Mouse (Mus musculus) lung, postnatal 14 days (tissue): ENCODE measurements around the gene Apoc4.

Source experiments
- DNase-seq: peaks from one replicate; pipeline ENCODE4 v3.0.0; 2021

Apoc4 gene

GRCm38 (mm10) chr7:19681202-19681694 is at the start of gene Apoc4, which contains the start of gene Gm44805:
Gene Apoc4 (minus strand): TSS chr7:19681479.
Gene Gm44805 (minus strand): TSS chr7:19681423.
- DNase-seq = no peak

GRCm38 (mm10) chr7:19726541-19726940 is 45.3 kb upstream of the Apoc4 start:
- no peak for DNase-seq

DNA sequence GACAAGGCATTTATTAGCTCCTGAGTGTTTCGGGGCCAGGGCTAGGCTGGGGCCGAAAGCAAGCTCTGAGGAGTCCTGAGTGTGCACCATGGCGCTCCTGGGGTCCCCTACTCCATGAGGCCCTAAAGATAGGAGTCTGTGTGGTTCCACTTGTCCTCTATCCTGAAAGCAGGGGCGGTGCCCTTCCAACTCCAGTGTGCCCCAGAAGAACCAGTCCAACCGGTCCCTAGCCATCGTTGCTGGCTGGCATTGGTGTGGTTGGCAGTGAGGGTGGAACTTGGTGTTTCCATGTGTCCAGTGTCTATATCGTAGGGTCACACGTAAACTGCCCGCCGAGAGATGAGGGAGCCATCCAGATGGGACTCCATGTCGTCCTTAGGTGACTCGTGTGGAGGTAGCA is 42.9 kb upstream of the Apoc4 start:
- DNase-seq = peak; percentile 61

GRCm38 (mm10) chr7:19722754-19723195 is 41.5 kb upstream of the Apoc4 start:
- peak; percentile 69 for DNase-seq

- no peak for DNase-seq
Observed at GRCm38 (mm10) chr7:19719200-19719599, 37.9 kb upstream of the Apoc4 start.

DNA sequence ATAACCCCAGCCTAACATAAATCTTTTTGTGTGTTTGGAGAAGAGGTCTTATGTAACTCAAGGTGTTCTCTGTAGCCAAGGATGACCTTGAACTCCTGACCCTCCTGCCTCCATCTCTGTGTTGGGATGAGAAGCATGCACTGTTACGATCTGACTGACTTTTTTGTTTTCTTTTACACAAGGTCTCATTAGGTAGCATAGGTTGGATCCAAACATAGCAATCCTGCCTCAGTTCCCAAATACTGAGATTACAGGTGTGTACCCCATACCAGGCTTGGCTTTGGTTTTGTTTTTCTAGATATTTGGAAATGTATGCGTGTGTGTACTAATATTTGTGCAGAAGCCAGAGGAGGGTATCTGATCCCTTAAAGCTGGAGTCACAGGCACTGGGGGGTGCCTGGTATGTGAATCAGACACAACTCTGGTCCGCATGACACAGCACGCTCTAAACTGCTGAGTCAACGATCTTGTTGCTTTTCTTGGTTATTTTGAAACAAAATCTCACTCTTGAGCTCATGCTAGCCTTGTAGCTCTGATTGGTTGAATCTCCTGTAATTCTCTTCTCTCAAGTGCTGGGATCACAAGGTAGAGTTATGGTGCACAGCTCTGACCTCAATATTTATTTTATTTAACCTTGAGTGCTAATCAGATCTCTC is 37.1 kb upstream of the Apoc4 start:
- DNase-seq = no peak

GRCm38 (mm10) chr7:19717346-19717745 is 36.1 kb upstream of the Apoc4 start:
- DNase-seq = no peak

DNA sequence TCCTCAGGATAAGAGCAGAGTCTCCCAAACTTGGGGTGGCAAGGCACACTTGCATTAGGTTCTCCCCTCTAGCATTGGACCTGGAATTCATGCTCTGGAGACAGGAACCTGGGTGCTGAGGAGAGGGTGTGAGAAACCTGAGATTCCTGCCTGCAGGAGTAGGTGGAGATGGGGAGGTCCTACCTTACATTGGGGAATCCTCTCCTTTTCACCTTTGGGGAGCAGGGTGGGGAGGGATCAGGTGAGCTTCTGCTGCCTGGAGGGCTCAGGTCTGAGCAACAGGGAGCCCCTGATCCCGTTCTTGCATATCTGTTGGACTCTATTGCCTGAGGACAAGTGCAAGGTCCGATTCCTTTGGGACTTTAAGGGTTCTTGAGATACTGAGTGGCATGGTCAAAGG is 35.5 kb upstream of the Apoc4 start:
- DNase-seq = no peak

GRCm38 (mm10) chr7:19716055-19716682 is 34.9 kb upstream of the Apoc4 start:
- DNase-seq = no peak

DNA sequence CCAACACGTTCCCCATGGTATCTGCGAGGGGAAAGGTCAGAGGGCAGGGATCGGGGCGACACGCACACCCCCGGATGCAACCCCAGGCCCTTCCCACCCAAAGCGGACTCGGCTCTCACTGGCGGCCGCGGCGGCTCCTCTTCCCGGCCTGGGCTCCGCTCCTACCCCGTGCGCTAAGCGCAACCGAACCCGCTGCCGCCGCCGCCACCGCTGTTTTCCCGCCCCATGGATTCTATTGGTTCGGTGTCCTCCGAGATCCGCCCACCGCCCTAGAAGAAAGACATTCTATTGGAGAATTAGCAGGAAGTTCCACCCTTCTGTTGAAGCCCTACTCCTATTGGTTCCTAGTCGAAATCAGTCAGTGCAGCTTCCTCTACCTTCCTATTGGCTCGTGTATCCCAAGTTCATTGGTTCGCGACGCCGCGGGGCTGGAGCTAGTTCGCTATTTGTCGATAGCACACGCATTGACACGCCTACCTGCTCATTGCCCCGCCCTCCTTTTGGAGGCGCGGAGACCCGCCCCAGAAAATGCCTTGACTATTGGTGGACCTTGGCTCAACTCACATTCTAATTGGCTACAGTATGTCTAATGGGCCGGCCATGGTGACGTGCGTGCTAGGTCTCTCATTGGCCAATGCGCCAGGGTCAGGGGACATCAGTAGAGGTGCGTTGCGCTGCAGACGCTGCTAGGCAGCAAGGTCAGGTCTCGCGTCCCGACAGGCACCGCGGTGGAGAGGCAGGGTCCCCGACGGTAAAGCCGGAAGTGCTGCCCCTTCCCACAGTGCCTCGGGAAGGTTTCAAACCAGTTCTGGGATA is 34.2 kb upstream of the Apoc4 start, which contains the start of gene Tomm40:
TSS of gene Tomm40 (minus strand) at position 200 of the 816 bp plus-strand sequence.
- DNase-seq = peak; percentile 98

DNA sequence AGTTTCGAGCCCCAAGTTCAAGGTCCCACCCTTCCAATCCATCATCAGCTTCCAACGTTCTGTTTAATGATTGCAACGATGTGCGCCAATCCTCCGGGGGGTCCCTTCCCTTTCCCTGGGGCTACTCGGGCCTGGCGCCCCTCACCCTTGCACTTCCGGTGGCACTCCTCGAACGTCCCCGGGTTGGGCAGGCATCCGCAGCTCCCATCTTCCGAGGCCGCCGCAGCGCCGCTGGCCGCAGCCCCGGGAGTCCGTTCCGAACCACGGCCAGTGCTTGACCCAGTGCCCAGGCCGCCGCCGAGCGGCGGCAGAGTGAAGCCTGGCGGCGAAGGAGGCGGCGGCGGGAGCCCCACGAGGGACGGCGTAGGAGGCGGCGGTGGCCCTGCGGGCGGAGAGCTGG is 33.6 kb upstream of the Apoc4 start:
- no peak for DNase-seq

- no peak for DNase-seq
Observed at GRCm38 (mm10) chr7:19713598-19713997, 32.3 kb upstream of the Apoc4 start.

DNA sequence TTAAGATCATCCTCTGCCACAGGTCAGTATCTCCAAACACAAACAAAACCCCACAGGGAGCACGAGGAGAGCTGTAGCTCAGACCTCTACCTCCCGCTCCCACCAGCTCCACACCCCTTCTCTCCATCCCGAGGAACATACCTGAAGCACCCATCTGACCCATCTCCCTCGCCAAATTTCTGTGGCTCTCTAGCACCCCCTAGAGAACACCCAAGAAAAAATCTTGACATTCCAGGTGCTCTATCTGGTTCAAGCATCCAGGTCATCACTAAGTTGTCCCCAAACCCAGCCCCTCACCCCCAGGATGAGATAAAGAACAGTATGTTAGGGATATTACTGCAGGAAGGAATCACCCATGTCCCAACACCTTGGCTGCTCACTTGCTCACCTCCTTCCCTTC is 31.9 kb upstream of the Apoc4 start:
- no peak for DNase-seq

DNA sequence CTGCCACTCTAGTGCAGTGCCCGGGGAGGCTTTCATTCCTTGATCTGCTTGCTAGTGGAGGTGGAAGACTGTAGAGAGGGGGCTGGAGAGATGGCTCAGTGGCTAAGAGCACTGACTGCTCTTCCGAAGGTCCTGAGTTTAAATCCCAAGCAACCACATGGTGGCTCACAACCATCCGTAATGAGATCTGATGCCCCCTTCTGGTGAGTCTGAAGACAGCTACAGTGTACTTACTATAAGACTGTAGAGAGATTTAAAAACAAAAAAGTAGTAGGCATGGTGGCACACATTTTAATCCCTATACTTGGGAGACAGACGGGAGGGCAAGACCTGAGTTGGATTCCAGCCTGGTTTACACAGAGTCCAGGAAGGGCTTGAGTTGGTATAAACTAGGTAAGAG is 31.1 kb upstream of the Apoc4 start:
- DNase-seq = no peak

- DNase-seq = no peak
Observed at GRCm38 (mm10) chr7:19710650-19711049, 29.4 kb upstream of the Apoc4 start.

DNA sequence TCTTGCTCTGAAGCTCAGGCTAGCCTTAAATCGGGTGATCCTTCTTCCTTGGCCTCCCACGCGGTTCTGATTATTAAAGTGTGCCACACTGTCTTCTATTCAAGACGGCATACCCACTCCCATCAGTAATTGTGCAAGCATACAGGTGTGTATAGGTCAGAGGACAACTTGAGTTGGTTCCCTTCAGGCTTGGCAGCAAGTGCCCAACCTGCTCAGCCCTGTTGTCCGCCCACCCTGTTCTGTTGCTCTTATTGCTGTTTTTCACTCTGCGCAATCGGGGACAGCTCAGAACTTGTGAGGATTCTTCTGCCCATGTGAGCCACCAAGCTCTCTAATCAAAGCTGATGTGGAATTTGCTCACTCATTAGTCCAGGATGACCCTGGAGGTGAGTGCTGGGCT is 24.0 kb upstream of the Apoc4 start:
- DNase-seq = no peak

DNA sequence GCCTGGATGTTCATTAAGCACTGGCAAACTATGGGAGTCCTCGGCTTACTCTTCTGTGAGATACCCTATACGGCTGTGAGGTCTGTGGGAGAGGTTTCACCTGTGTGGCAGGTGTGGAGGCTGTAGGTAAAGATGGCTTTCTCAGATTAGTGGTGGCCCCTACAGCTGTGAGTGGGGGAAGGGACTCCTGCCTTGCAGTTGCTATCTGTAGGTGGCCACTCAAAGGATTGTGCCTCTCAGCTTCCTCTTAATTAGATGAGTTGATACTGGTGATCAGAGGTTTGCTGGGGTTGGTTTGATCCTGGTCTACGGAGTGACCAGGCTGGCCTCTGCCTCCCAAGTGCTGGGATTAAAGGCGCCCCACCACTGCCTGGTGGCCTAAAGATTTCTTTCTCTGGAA is 23.2 kb upstream of the Apoc4 start:
- no peak for DNase-seq

GRCm38 (mm10) chr7:19702859-19703555 is 21.7 kb upstream of the Apoc4 start:
- no peak for DNase-seq

- peak; percentile 86 for DNase-seq
Observed at GRCm38 (mm10) chr7:19701069-19701761, 19.9 kb upstream of the Apoc4 start.

DNA sequence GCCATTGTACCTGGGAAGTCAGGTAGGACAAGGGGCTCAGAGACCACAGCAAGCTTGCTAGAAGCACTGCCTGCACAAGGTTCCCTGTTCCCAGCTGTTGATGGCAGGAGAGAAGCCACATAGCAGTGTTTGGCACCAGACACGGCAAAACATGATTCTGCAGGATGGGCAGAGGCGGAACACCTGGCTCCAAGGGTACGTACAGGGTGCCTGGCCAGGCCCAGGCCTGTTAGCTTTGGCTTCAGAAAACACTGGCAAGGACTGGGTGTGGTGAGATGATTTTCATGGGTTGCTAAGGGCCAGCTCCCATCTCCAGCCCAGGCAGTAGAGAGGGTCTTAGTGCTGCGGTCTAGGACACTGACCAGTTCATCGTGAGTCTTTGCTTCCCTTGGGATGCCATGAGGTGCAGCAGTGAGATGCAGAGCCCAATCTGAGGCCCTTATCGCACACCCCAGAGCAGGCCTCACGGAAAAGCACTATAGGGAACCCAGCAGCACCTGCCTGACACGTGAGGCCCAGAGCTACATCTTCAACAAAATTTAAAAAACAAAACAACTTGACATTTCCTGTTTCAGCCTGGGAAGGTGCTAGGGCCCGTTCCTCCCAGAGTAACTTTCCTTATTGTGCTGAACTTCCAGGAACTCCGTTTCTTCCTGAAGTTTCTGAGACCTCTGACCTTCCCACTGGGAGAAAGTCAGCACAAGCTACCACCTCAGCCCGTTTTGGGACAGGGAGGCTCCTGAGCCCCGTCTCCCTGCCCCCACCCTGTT is 19.2 kb upstream of the Apoc4 start:
- no peak for DNase-seq

DNA sequence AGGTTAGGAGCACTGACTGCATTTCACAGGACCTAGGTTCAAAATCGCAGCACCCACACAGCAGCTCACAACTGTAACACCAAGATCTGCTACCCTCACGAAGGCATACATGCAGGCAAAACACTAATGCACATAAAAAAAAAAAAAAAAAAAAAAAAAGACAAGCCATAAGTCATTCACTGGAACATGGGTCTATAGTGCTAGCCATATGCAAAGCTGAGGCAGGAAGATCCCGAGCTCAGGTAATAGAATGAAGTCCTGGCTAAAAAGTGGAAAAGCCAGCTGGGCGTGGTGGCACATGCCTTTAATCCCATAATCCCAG is 18.5 kb upstream of the Apoc4 start:
- DNase-seq = no peak
